Mouse (Mus musculus) mouse embryonic stem cell (cell line): ENCODE results near the gene Scgb2a2.
"Not testable (repeated sequence)": the region's sequence is repeated elsewhere in the genome, so short reads cannot be mapped to it uniquely, and the experiment has no call there.

Experiments used
- in situ Hi-C, 2 experiments: fragments of 300-500 bp; cut with MboI; formaldehyde crosslinking; loops; 1 replicate in 1 of 2; 3 replicates in 1 of 2; pipeline ENCODE4 v1.14.3; 2019 to 2020; ENCODE audit warnings: low sequenced_read_pairs in 2 of 2, low pct_unique_long_range_greater_than_20kb in 1 of 2, mixed read lengths in 1 of 2; ENCODE audit not compliant: unreplicated experiment in 1 of 2

The Scgb2a2 gene

GRCm38 (mm10) chr19:9847262-9847661 lies at the start of gene Scgb2a2:
Scgb2a2 (plus strand) TSS chr19:9847562.
- in situ Hi-C loops: loop anchor here in 1 of 2 experiments (25.0 kb wide), 2 partner anchors 710 to 985 kb away; partner anchors contain the start of genes Asrgl1, Lrrn4cl and Ubxn1

- in situ Hi-C loops: loop anchor here in 1 of 2 experiments (25.0 kb wide), 2 partner anchors 699 to 974 kb away; partner anchors contain the start of genes Asrgl1, Lrrn4cl and Ubxn1
Measured at GRCm38 (mm10) chr19:9836581-9837340, 10.6 kb upstream of the Scgb2a2 start.

- in situ Hi-C loops: loop anchor here in 1 of 2 experiments (25.0 kb wide), 2 partner anchors 700 to 975 kb away; partner anchors contain the start of genes Asrgl1, Lrrn4cl and Ubxn1
Measured at GRCm38 (mm10) chr19:9837341-9837715, 10.0 kb upstream of the Scgb2a2 start.

GRCm38 (mm10) chr19:9849368-9850075 lies 2.2 kb downstream of the Scgb2a2 start:
- in situ Hi-C loops: loop anchor here in 1 of 2 experiments (25.0 kb wide), 2 partner anchors 712 to 987 kb away; partner anchors contain the start of genes Asrgl1, Lrrn4cl and Ubxn1

GRCm38 (mm10) chr19:9860821-9861220 lies 13.5 kb downstream of the Scgb2a2 start:
- in situ Hi-C loops: not testable (repeated sequence)

- in situ Hi-C loops: no loop called here
Measured at GRCm38 (mm10) chr19:9864856-9865255, 17.5 kb downstream of the Scgb2a2 start.

GRCm38 (mm10) chr19:9865466-9865865 lies 18.1 kb downstream of the Scgb2a2 start:
- in situ Hi-C loops: no loop called here

GRCm38 (mm10) chr19:9878186-9878835 lies 30.9 kb downstream of the Scgb2a2 start:
- in situ Hi-C loops: no loop called here

GRCm38 (mm10) chr19:9886348-9886747 lies 39.0 kb downstream of the Scgb2a2 start:
- in situ Hi-C loops: no loop called here

GRCm38 (mm10) chr19:9886771-9887170 lies 39.4 kb downstream of the Scgb2a2 start:
- in situ Hi-C loops: no loop called here

GRCm38 (mm10) chr19:9896067-9896466 lies 48.7 kb downstream of the Scgb2a2 start:
- in situ Hi-C loops: no loop called here

- in situ Hi-C loops: no loop called here
Measured at GRCm38 (mm10) chr19:9898339-9899066, 51.1 kb downstream of the Scgb2a2 start.

- in situ Hi-C loops: no loop called here
Measured at GRCm38 (mm10) chr19:9899072-9899779, 51.9 kb downstream of the Scgb2a2 start, which contains the start of gene Incenp. Incenp (minus strand) TSS chr19:9899551.

- in situ Hi-C loops: no loop called here
Measured at GRCm38 (mm10) chr19:9899780-9900146, 52.4 kb downstream of the Scgb2a2 start.

GRCm38 (mm10) chr19:9900696-9901095 lies 53.3 kb downstream of the Scgb2a2 start:
- in situ Hi-C loops: not testable (repeated sequence)
